22 mouse cellular contexts compared by ENCODE assay signal in genomic region chr12:89794741-89795140, GRCm38 (mm10).
DNase-seq lines count a peak whose midpoint lies in the region; TF ChIP-seq lines count a peak whose summit lies in the region.
"Had no signal": no experiment of that assay in that cellular context is flagged by ENCODE, and none has a peak within 500 bp of the region (broad histone marks: within the 10 kb centered on the region; RNA-seq: fewer than 3 reads in every experiment).

No protein-coding gene starts in this region.

- H3K4me3 ChIP-seq in left cerebral cortex, adult 2 months, result no peak overlapping the region
- H3K4me3 ChIP-seq: embryonic facial prominence, embryonic 12.5 days; embryonic facial prominence, embryonic 15.5 days; heart, embryonic 12.5 days; heart, embryonic 15.5 days; hindbrain, embryonic 10.5 days; hindbrain, embryonic 13.5 days had no signal

- intact Hi-C loops in left cerebral cortex, adult 2 months (cut with DNase I), result loop anchor here (1.0 kb wide), 1 partner anchor 105 kb away; no protein-coding TSS in a partner anchor
- intact Hi-C loops in left cerebral cortex, postnatal 14 days (cut with DNase I), result no loop called here

- TF ChIP-seq CTCF in left cerebral cortex, adult 2 months (IDR thresholded peaks at IDR 0.05), result no peak

- DNase-seq in left cerebral cortex, adult 2 months (ENCODE audit: extremely low spot score in 1 of 2, low spot score in 2 of 2), result peak; percentile 20 to 26
- DNase-seq in left cerebral cortex, postnatal 14 days (ENCODE audit: low spot score in 2 of 2), result no peak
- DNase-seq in right cerebral cortex, adult 18-20 months, result peak; percentile 67
- DNase-seq in right cerebral cortex, postnatal 10 days (ENCODE audit: low spot score in 2 of 2), result no peak
- DNase-seq in brain, adult 2 months (ENCODE audit: low read depth, low spot score), result peak; percentile 76
- DNase-seq in right cerebral cortex, postnatal 36 days (ENCODE audit: low spot score in 2 of 2), result peak; percentile 20 to 39
- DNase-seq: adrenal gland, adult 2 months; adrenal gland, postnatal 14 days; cerebellum, adult 18-20 months; cerebellum, adult 9-10 months; cerebellum, postnatal 14 days; forebrain, postnatal 0 days; gastrocnemius, postnatal 25 days; heart, adult 18-20 months; heart, postnatal 10 days; heart, postnatal 36 days had no signal

- H3K27ac ChIP-seq in left cerebral cortex, adult 2 months, result no peak overlapping the region
- H3K27ac ChIP-seq: embryonic facial prominence, embryonic 12.5 days; embryonic facial prominence, embryonic 15.5 days; heart, embryonic 15.5 days; hindbrain, embryonic 10.5 days; hindbrain, embryonic 13.5 days had no signal

Comparison
In these comparisons a context has a peak if more than half of its experiments do, and no peak if none do; other contexts are left out.
1. DNase-seq: peak in left cerebral cortex, adult 2 months (2 of 2), right cerebral cortex, adult 18-20 months (single experiment), brain, adult 2 months (single experiment) and right cerebral cortex, postnatal 36 days (2 of 2); none in left cerebral cortex, postnatal 14 days (0 of 2) and right cerebral cortex, postnatal 10 days (0 of 2).